Mouse (Mus musculus) bone marrow macrophage, adult 2 months (primary cell): ENCODE data around the gene Vamp4.

ENCODE experiments used
- CTCF ChIP-seq: IDR thresholded peaks from 2 replicates; pipeline ENCODE4 v1.5.1; 2012; ENCODE audit warnings: low read depth, mild to moderate bottlenecking, low read length, moderate library complexity
- POLR2A ChIP-seq: IDR thresholded peaks from 2 replicates; pipeline ENCODE4 v1.6.1; 2012; ENCODE audit warnings: mild to moderate bottlenecking, low read depth, low read length, borderline replicate concordance

- TF ChIP-seq CTCF (no peak), POLR2A (no peak)
These were observed 69.5 kb downstream of the Vamp4 start for GRCm38 (mm10) chr1:162639861-162640260.
